Mouse (Mus musculus): ENCODE data around the gene Gm30083. TPM values are rescaled to one million over a fixed set of nuclear protein-coding genes. Genes with fewer than 3 reads are reported as not detected.

Gene Gm30083
- not detected in 2 replicates for polyA plus RNA-seq (2012; rRNA removed)

DNA sequence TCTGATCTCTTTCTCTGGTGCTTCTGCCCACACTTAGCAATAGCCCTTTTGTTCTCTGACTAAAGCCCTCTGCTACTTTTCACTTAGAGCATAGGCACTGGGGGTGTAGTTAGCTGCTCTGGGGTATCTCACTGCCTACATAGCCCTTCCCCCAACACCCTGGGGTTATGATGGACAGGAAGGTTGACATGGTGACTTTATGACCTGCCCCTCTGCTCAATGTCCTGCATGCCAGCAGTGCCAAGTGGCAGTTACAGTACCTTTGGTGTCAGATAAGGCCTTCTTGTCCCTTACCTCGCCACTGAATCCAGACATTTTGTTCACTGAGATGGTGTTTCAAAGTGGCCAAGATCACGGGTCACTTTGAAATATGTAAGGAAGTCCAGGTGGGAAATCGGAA lies at the start of gene Gm30083:
Gene Gm30083 (minus strand): TSS at position 120 of the 400 bp plus-strand sequence.
- no peaks in the 10 kb centered on the region for H3K36me3 ChIP-seq (ENCODE audit: control insufficient read depth, insufficient read depth, low read length)
- H3K4me3 ChIP-seq (ENCODE audit: control insufficient read depth, insufficient read depth, low read length) = no peak within 1 kb of the TSS
- H3K27ac ChIP-seq (ENCODE audit: control insufficient read depth, insufficient read depth, low read length) = no peak within 1 kb of the TSS
- DNase-seq = no peak
- no peaks in the 10 kb centered on the region for H3K4me1 ChIP-seq (replicated peaks; ENCODE audit: control insufficient read depth, insufficient read depth, low read length)
- no peaks in the 10 kb centered on the region for H3K27me3 ChIP-seq (ENCODE audit: control insufficient read depth, insufficient read depth, low read length)
- TF ChIP-seq CTCF (IDR thresholded peaks at IDR 0.05; ENCODE audit: borderline replicate concordance, control insufficient read depth, extremely low read depth, insufficient read depth, low read length, poor library complexity) (no peak), POLR2A (IDR thresholded peaks at IDR 0.05; ENCODE audit: control insufficient read depth, extremely low read depth, insufficient read depth, low read length, poor library complexity) (no peak)
- 92% methylated on average over 3 of the region's 3 CpGs for WGBS

DNA sequence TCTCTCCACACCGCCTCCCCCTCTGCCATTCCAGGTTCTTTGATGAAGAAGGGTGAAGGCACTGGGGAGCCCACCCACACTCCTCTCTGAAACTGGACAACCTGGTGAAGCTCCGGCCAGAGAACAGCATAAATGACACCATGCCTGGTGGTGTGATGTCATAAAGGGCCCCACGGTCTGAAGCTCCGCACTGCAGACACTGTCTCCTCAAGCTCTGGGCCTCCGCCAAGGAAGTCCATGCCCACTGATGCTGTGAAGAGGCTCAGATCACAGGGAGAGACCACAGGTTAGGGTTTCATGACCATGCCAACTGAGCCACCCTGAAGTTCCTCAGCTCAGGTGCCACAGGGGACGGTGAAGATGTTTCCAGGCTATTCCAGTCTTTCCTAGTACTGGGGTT lies 37.5 kb upstream of the Gm30083 start, which contains the start of gene Antxrl:
Gene Antxrl (plus strand): TSS at position 192 of the 400 bp plus-strand sequence.
- Histone ChIP-seq H3K36me3 (ENCODE audit: control insufficient read depth, insufficient read depth, low read length) (no peaks in the 10 kb centered on the region), H3K4me1 (replicated peaks; ENCODE audit: control insufficient read depth, insufficient read depth, low read length) (no peaks in the 10 kb centered on the region), H3K27me3 (ENCODE audit: control insufficient read depth, insufficient read depth, low read length) (no peaks in the 10 kb centered on the region), H3K4me3 (ENCODE audit: control insufficient read depth, insufficient read depth, low read length) (no peak within 1 kb of the TSS), H3K27ac (ENCODE audit: control insufficient read depth, insufficient read depth, low read length) (no peak within 1 kb of the TSS)
- WGBS = 92% methylated on average over 6 of the region's 6 CpGs
- no peak for DNase-seq
- TF ChIP-seq CTCF (IDR thresholded peaks at IDR 0.05; ENCODE audit: borderline replicate concordance, control insufficient read depth, extremely low read depth, insufficient read depth, low read length, poor library complexity) = no peak
- TF ChIP-seq POLR2A (IDR thresholded peaks at IDR 0.05; ENCODE audit: control insufficient read depth, extremely low read depth, insufficient read depth, low read length, poor library complexity) = no peak

DNA sequence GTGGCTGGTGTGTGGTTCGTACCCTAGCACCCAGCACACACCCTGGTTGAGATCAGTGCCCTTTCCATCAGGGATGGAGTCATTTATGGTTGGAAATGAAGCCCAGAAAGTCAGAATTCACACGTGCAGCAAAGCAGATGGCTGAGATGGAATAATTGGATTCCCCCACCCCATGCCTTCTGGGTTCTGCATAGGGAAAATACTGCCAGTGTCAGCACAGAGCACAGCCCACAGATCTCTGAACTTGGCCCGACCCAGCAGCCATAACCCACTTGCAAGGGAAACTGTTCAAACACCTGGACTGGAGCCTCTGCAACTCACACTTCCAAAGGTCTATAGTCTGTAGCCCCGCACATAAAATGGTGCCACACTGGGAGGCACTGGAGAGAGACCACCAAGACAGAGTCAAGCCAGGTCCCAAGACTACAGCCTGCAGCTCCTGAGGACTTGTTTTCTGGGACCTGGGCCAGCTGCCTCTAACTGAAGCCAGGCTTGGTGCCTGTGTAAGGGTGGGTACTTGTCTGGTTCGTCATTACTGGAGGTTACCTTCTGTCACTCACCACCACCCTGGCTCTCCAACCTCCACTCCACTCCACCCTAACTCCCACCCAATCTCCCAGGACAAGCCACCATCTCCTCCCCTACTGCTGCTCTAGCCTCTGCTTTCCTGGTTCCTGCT lies 35.3 kb upstream of the Gm30083 start:
- no peak overlapping the region for H3K27ac ChIP-seq (ENCODE audit: control insufficient read depth, insufficient read depth, low read length)
- WGBS = 76% methylated on average over 5 of the region's 5 CpGs
- no peaks in the 10 kb centered on the region for H3K4me1 ChIP-seq (replicated peaks; ENCODE audit: control insufficient read depth, insufficient read depth, low read length)
- no peaks in the 10 kb centered on the region for H3K36me3 ChIP-seq (ENCODE audit: control insufficient read depth, insufficient read depth, low read length)
- TF ChIP-seq CTCF (IDR thresholded peaks at IDR 0.05; ENCODE audit: borderline replicate concordance, control insufficient read depth, extremely low read depth, insufficient read depth, low read length, poor library complexity) (no peak), POLR2A (IDR thresholded peaks at IDR 0.05; ENCODE audit: control insufficient read depth, extremely low read depth, insufficient read depth, low read length, poor library complexity) (no peak)
- DNase-seq = no peak
- H3K4me3 ChIP-seq (ENCODE audit: control insufficient read depth, insufficient read depth, low read length) = no peak overlapping the region
- H3K27me3 ChIP-seq (ENCODE audit: control insufficient read depth, insufficient read depth, low read length) = no peaks in the 10 kb centered on the region

- H3K27me3 ChIP-seq (ENCODE audit: control insufficient read depth, insufficient read depth, low read length) = no peaks in the 10 kb centered on the region
- no peak overlapping the region for H3K27ac ChIP-seq (ENCODE audit: control insufficient read depth, insufficient read depth, low read length)
- no peaks in the 10 kb centered on the region for H3K36me3 ChIP-seq (ENCODE audit: control insufficient read depth, insufficient read depth, low read length)
- H3K4me1 ChIP-seq (replicated peaks; ENCODE audit: control insufficient read depth, insufficient read depth, low read length) = no peaks in the 10 kb centered on the region
- DNase-seq = no peak
- no peak for TF ChIP-seq POLR2A (IDR thresholded peaks at IDR 0.05; ENCODE audit: control insufficient read depth, extremely low read depth, insufficient read depth, low read length, poor library complexity)
- no peak for TF ChIP-seq CTCF (IDR thresholded peaks at IDR 0.05; ENCODE audit: borderline replicate concordance, control insufficient read depth, extremely low read depth, insufficient read depth, low read length, poor library complexity)
- no peak overlapping the region for H3K4me3 ChIP-seq (ENCODE audit: control insufficient read depth, insufficient read depth, low read length)
- 73% methylated on average over 3 of the region's 3 CpGs for WGBS
Observed at GRCm38 (mm10) chr14:34043341-34043740, 28.4 kb upstream of the Gm30083 start.

DNA sequence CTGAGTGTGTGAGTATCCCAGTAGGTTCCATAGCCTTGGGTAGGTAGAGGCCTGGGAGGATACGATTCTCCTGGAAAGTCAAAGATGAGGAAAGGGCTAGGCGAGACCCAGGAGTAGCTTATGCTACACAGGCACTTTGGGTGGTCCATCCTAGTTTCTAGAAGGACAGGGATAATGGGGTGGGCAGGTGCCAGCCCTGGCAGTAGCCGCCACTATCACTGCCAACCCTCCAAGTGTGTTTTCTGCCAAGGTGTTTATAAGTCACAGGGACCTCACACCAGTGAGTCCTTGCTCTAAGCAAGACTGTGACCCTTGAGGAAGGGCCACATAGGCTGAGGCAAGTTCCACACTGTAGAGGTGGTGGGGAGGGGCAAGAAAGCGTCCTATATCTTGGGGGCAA lies 26.3 kb upstream of the Gm30083 start:
- 91% methylated on average over 4 of the region's 4 CpGs for WGBS
- Histone ChIP-seq H3K27ac (ENCODE audit: control insufficient read depth, insufficient read depth, low read length) (no peak overlapping the region), H3K27me3 (ENCODE audit: control insufficient read depth, insufficient read depth, low read length) (no peaks in the 10 kb centered on the region), H3K36me3 (ENCODE audit: control insufficient read depth, insufficient read depth, low read length) (no peaks in the 10 kb centered on the region), H3K4me3 (ENCODE audit: control insufficient read depth, insufficient read depth, low read length) (no peak overlapping the region), H3K4me1 (replicated peaks; ENCODE audit: control insufficient read depth, insufficient read depth, low read length) (no peaks in the 10 kb centered on the region)
- no peak for DNase-seq
- TF ChIP-seq CTCF (IDR thresholded peaks at IDR 0.05; ENCODE audit: borderline replicate concordance, control insufficient read depth, extremely low read depth, insufficient read depth, low read length, poor library complexity) = no peak
- TF ChIP-seq POLR2A (IDR thresholded peaks at IDR 0.05; ENCODE audit: control insufficient read depth, extremely low read depth, insufficient read depth, low read length, poor library complexity) = no peak

DNA sequence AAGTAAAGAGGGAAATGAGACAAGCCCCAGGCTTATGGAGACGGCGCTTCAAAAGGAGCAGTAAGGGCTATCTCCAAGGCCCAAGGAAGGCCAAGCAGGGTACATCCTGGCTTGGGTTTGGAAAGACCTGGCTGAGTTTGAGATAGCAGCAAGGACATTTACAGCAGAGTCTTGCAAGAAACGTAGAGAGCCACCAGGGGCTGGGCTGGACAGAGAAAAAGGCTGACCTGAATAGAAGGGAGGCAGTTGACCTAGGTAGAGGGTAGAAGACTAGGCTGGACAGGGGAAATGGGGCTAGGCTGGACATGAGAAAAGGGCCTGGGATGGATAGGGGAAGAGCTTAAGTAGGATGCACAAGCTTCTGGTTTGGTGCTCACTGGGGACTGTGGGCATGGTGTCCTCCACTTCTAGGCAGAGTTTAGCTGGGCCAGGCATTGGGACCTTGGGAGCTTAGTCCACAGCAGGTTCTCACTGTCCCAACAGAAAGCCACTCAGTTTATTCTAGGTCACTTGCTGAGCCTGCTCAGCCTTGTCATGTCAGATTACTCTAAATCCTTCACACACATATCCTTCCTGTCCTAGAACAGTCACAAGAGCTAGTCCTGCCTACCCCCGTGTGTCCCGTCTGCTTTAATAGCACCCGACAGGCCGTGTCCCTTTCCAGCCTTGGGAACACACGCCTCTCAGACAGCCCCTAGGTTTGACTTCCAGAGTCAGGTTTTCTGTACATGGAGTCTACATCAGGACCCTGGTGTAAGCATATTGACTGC lies 19.0 kb upstream of the Gm30083 start:
- 89% methylated on average over 8 of the region's 8 CpGs for WGBS
- no peak overlapping the region for H3K4me3 ChIP-seq (ENCODE audit: control insufficient read depth, insufficient read depth, low read length)

More for the DNA sequence above, 19.0 kb upstream of the Gm30083 start:
- Histone ChIP-seq H3K27me3 (ENCODE audit: control insufficient read depth, insufficient read depth, low read length) (no peaks in the 10 kb centered on the region), H3K27ac (ENCODE audit: control insufficient read depth, insufficient read depth, low read length) (no peak overlapping the region), H3K4me1 (replicated peaks; ENCODE audit: control insufficient read depth, insufficient read depth, low read length) (no peaks in the 10 kb centered on the region), H3K36me3 (ENCODE audit: control insufficient read depth, insufficient read depth, low read length) (no peaks in the 10 kb centered on the region)
- no peak for TF ChIP-seq POLR2A (IDR thresholded peaks at IDR 0.05; ENCODE audit: control insufficient read depth, extremely low read depth, insufficient read depth, low read length, poor library complexity)
- TF ChIP-seq CTCF (IDR thresholded peaks at IDR 0.05; ENCODE audit: borderline replicate concordance, control insufficient read depth, extremely low read depth, insufficient read depth, low read length, poor library complexity) = no peak
- DNase-seq = no peak

All from thymus, adult 2 months (tissue).